Comparison of ENCODE assay signal across 7 mouse cellular contexts in genomic region chr7:127025556-127026160, GRCm38 (mm10). TPM values are rescaled to one million over a fixed set of nuclear protein-coding genes. Genes with fewer than 3 reads are reported as not detected.
DNase-seq lines count a peak whose midpoint lies in the region; ATAC-seq and TF ChIP-seq lines count a peak whose summit lies in the region.

No protein-coding gene starts in this region.

- peak overlapping the region; percentile 96 for H3K4me2 ChIP-seq in heart, embryonic 11.5 days
- H3K4me2 ChIP-seq in kidney, postnatal 0 days (ENCODE audit: low read length): peak overlapping the region; percentile 95

- H3K27ac ChIP-seq in heart, embryonic 11.5 days (ENCODE audit: low read depth, low read length): peak overlapping the region; percentile 99
- peak overlapping the region; percentile 99 for H3K27ac ChIP-seq in kidney, postnatal 0 days
- H3K27ac ChIP-seq in midbrain, embryonic 10.5 days (replicated peaks): peak overlapping the region; percentile 100

- no peaks in the 10 kb centered on the region for H3K9me3 ChIP-seq in heart, embryonic 11.5 days (replicated peaks; ENCODE audit: control insufficient read depth, low read length)
- H3K9me3 ChIP-seq in kidney, postnatal 0 days (replicated peaks; ENCODE audit: low read length): no peaks in the 10 kb centered on the region
- H3K9me3 ChIP-seq in midbrain, embryonic 10.5 days (replicated peaks): no peaks in the 10 kb centered on the region

- H3K9ac ChIP-seq in heart, embryonic 11.5 days (ENCODE audit: low read depth, low read length): peak overlapping the region; percentile 97
- peak overlapping the region; percentile 94 for H3K9ac ChIP-seq in kidney, postnatal 0 days (ENCODE audit: low read depth, low read length)

- peak overlapping the region; percentile 96 for H3K4me3 ChIP-seq in heart, embryonic 11.5 days (ENCODE audit: low read depth, low read length)
- H3K4me3 ChIP-seq in kidney, postnatal 0 days (replicated peaks; ENCODE audit: low read depth, low read length): peak overlapping the region; percentile 78
- peak overlapping the region; percentile 88 for H3K4me3 ChIP-seq in midbrain, embryonic 10.5 days

- TF ChIP-seq CTCF in kidney, postnatal 0 days (IDR thresholded peaks at IDR 0.05; ENCODE audit: low read depth): no peak

- peaks cover 46% of the 10 kb centered on the region for H3K4me1 ChIP-seq in heart, embryonic 11.5 days (ENCODE audit: control insufficient read depth, insufficient read depth, low read length)
- peaks cover 25% of the 10 kb centered on the region for H3K4me1 ChIP-seq in kidney, postnatal 0 days (replicated peaks; ENCODE audit: insufficient read depth, low read length)
- peaks cover 60% of the 10 kb centered on the region for H3K4me1 ChIP-seq in midbrain, embryonic 10.5 days

- peaks cover 22% of the 10 kb centered on the region for H3K36me3 ChIP-seq in heart, embryonic 11.5 days (ENCODE audit: control insufficient read depth, insufficient read depth, low read length)
- H3K36me3 ChIP-seq in kidney, postnatal 0 days (ENCODE audit: insufficient read depth, low read length): 0 out of 2 replicates have a peak, but pooled peaks cover 15% of the 10 kb centered on the region
- peaks cover 74% of the 10 kb centered on the region for H3K36me3 ChIP-seq in midbrain, embryonic 10.5 days

- H3K27me3 ChIP-seq in heart, embryonic 11.5 days (ENCODE audit: control insufficient read depth, insufficient read depth, low read length): no peaks in the 10 kb centered on the region
- no peaks in the 10 kb centered on the region for H3K27me3 ChIP-seq in kidney, postnatal 0 days (ENCODE audit: insufficient read depth, low read length)
- H3K27me3 ChIP-seq in midbrain, embryonic 10.5 days (ENCODE audit: low read depth, poor library complexity, severe bottlenecking): no peaks in the 10 kb centered on the region

- peak; percentile 57 to 66 for DNase-seq in right cerebral cortex, postnatal 10 days (ENCODE audit: low spot score in 2 of 2)
- no peak for DNase-seq in right cerebral cortex, postnatal 36 days (ENCODE audit: low spot score in 2 of 2)
- peak; percentile 66 to 79 for DNase-seq in adrenal gland, postnatal 36 days
- DNase-seq in kidney, postnatal 0 days (ENCODE audit: low spot score): peak; percentile 50
- DNase-seq in midbrain, embryonic 10.5 days (ENCODE audit: low spot score): peak; percentile 55
- DNase-seq in testis, postnatal 14 days (ENCODE audit: low spot score): peak; percentile 68

- ATAC-seq in heart, embryonic 11.5 days (replicated peaks; ENCODE audit: insufficient number of reproducible peaks, low FRiP score, low TSS enrichment): no peak
- ATAC-seq in kidney, postnatal 0 days (replicated peaks; ENCODE audit: low FRiP score, low read depth): no peak

- WGBS in heart, embryonic 11.5 days (ENCODE audit: insufficient replicate concordance): under 1% methylated on average over 47 of the region's 65 CpGs
- under 1% methylated on average over 58 of the region's 65 CpGs for WGBS in kidney, postnatal 0 days
- WGBS in midbrain, embryonic 10.5 days: under 1% methylated on average over 65 of the region's 65 CpGs

RNA-seq across cellular contexts. Expression of gene Maz, which starts 1.2 kb away (rescaled TPM):
- total RNA-seq in adrenal gland, postnatal 36 days (2021): 100 to 1,000 TPM; 120 to 126 TPM
- polyA plus RNA-seq in heart, embryonic 11.5 days (2014; fragmentation: Nextera tagmentation; extraction: Ambion mirVana): 38.6 and 44.1 TPM in 2 replicates
- polyA plus RNA-seq in kidney, postnatal 0 days (2015; fragmentation: Nextera tagmentation; extraction: Ambion mirVana): 50.3 and 58.7 TPM in 2 replicates
- 64.6 and 66.4 TPM in 2 replicates for polyA plus RNA-seq in midbrain, embryonic 10.5 days (2016; fragmentation: Nextera tagmentation; extraction: Ambion mirVana)

RNA-seq across cellular contexts. Expression of gene Prrt2, which starts 4.6 kb away (rescaled TPM):
- total RNA-seq in adrenal gland, postnatal 36 days (2021): 1 to 10 TPM; 1.9 to 2.9 TPM
- 4.5 and 5.0 TPM in 2 replicates for polyA plus RNA-seq in heart, embryonic 11.5 days (2014; fragmentation: Nextera tagmentation; extraction: Ambion mirVana)
- polyA plus RNA-seq in kidney, postnatal 0 days (2015; fragmentation: Nextera tagmentation; extraction: Ambion mirVana): 2.5 and 2.7 TPM in 2 replicates
- polyA plus RNA-seq in midbrain, embryonic 10.5 days (2016; fragmentation: Nextera tagmentation; extraction: Ambion mirVana): 2.9 and 4.4 TPM in 2 replicates

RNA-seq across cellular contexts. Expression of gene Gm42742, which starts 4.8 kb away (rescaled TPM):
- 10 to 100 TPM; 28.9 to 29.6 TPM for total RNA-seq in adrenal gland, postnatal 36 days (2021)
- polyA plus RNA-seq in heart, embryonic 11.5 days (2014; fragmentation: Nextera tagmentation; extraction: Ambion mirVana): 36.6 and 40.9 TPM in 2 replicates
- polyA plus RNA-seq in kidney, postnatal 0 days (2015; fragmentation: Nextera tagmentation; extraction: Ambion mirVana): 44.2 and 53.8 TPM in 2 replicates
- 46.2 and 55.1 TPM in 2 replicates for polyA plus RNA-seq in midbrain, embryonic 10.5 days (2016; fragmentation: Nextera tagmentation; extraction: Ambion mirVana)

RNA-seq across cellular contexts. Expression of gene Pagr1a, which starts 8.5 kb away (rescaled TPM):
- total RNA-seq in adrenal gland, postnatal 36 days (2021): 10 to 100 TPM in 1 of 2 experiments, 1 to 10 TPM in 1; 4.4 to 15.1 TPM
- polyA plus RNA-seq in heart, embryonic 11.5 days (2014; fragmentation: Nextera tagmentation; extraction: Ambion mirVana): 50.9 and 53.2 TPM in 2 replicates
- 19.4 and 25.0 TPM in 2 replicates for polyA plus RNA-seq in kidney, postnatal 0 days (2015; fragmentation: Nextera tagmentation; extraction: Ambion mirVana)
- 103 and 104 TPM in 2 replicates for polyA plus RNA-seq in midbrain, embryonic 10.5 days (2016; fragmentation: Nextera tagmentation; extraction: Ambion mirVana)

RNA-seq across cellular contexts. Expression of gene Pagr1b, which starts 9.4 kb away (rescaled TPM):
- total RNA-seq in adrenal gland, postnatal 36 days (2021): 1 to 10 TPM in 1 of 2 experiments, not detected in 1; 3.0 TPM
- not detected in 2 replicates for polyA plus RNA-seq in heart, embryonic 11.5 days (2014; fragmentation: Nextera tagmentation; extraction: Ambion mirVana)
- 0.21 and 0.65 TPM in 2 replicates for polyA plus RNA-seq in kidney, postnatal 0 days (2015; fragmentation: Nextera tagmentation; extraction: Ambion mirVana)
- 0.19 and 0.25 TPM in 2 replicates for polyA plus RNA-seq in midbrain, embryonic 10.5 days (2016; fragmentation: Nextera tagmentation; extraction: Ambion mirVana)

Comparison
In these comparisons a context has a peak if more than half of its experiments do, and no peak if none do; other contexts are left out.
1. DNase-seq: peak in right cerebral cortex, postnatal 10 days (2 of 2), adrenal gland, postnatal 36 days (2 of 2), kidney, postnatal 0 days (single experiment), midbrain, embryonic 10.5 days (single experiment) and testis, postnatal 14 days (single experiment); none in right cerebral cortex, postnatal 36 days (0 of 2).
2. Peak in every context shown above with its lines, with median percentiles within 50 percentile points of each other: H3K27ac ChIP-seq and H3K4me3 ChIP-seq.